Mouse (Mus musculus) liver, adult 2 months (tissue): ENCODE data around the gene Herpud2. TPM values are rescaled to one million over a fixed set of nuclear protein-coding genes. Genes with fewer than 3 reads are reported as not detected.

Source experiments
- DNase-seq: peaks from one replicate; pipeline ENCODE4 v3.0.0-alpha.2; 2011; ENCODE audit warnings: low read depth, low spot score; ENCODE audit errors: extremely low read depth
- H3K27ac ChIP-seq: fragments of 200-500 bp; replicated peaks from 2 replicates; pipeline ENCODE4 v1.5.1; 2012; ENCODE audit warnings: low read depth, mild to moderate bottlenecking, control low read depth, inconsistent platforms, low read length; ENCODE audit not compliant: insufficient read depth
- H3K27me3 ChIP-seq: fragments of 200-500 bp; 2 replicates; pipeline ENCODE4 v1.6.1; 2012; ENCODE audit warnings: mild to moderate bottlenecking, moderate library complexity, low read length, inconsistent platforms; ENCODE audit not compliant: control insufficient read depth, insufficient read depth
- H3K36me3 ChIP-seq: fragments of 200-500 bp; 2 replicates; pipeline ENCODE4 v1.6.1; 2012; ENCODE audit warnings: low read length, inconsistent platforms; ENCODE audit not compliant: control insufficient read depth, insufficient read depth
- H3K4me1 ChIP-seq: fragments of 200-500 bp; 2 replicates; pipeline ENCODE4 v1.6.1; 2011; ENCODE audit warnings: low read length; ENCODE audit not compliant: control insufficient read depth, insufficient read depth
- H3K4me3 ChIP-seq: fragments of 200-500 bp; 2 replicates; pipeline ENCODE4 v1.5.1; 2011; ENCODE audit warnings: low read depth, mild to moderate bottlenecking, control low read depth, low read length, moderate library complexity; ENCODE audit not compliant: insufficient read depth
- H3K79me2 ChIP-seq: fragments of 200-500 bp; 2 replicates; pipeline ENCODE4 v1.6.1; 2012; ENCODE audit warnings: inconsistent platforms, mild to moderate bottlenecking, low read length, moderate library complexity; ENCODE audit not compliant: control insufficient read depth, insufficient read depth
- H3K9ac ChIP-seq: fragments of 200-500 bp; 2 replicates; pipeline ENCODE4 v1.6.1; 2012; ENCODE audit warnings: low read depth, mild to moderate bottlenecking, control low read depth, inconsistent platforms, low read length
- CTCF ChIP-seq: fragments of 200-500 bp; IDR thresholded peaks from 2 replicates; pipeline ENCODE4 v1.5.1; 2011; ENCODE audit warnings: low read depth, low read length, control low read depth
- POLR2A ChIP-seq: fragments of 200-500 bp; IDR thresholded peaks from 2 replicates; pipeline ENCODE4 v1.6.1; 2011; ENCODE audit warnings: low read length, control low read depth; ENCODE audit not compliant: insufficient read depth; ENCODE audit errors: extremely low read depth
- WGBS: fragments of 180-500 bp; shearing (Covaris S2); methylation state at CpG from one replicate; pipeline ENCODE4 v1.1.7; 2018; 5-methylcytosine and 5-hydroxymethylcytosine counted together
- polyA plus RNA-seq: library from polyadenylated mRNA; depleted of rRNA; stranded (reverse); fragments of >200 nt; gene quantifications from 2 replicates; pipeline ENCODE4 v1.2.3, GENCODE M21; 2012
- total RNA-seq: library from RNA; depleted of rRNA; stranded (reverse); fragments of >200 nt; gene quantifications from 2 replicates; pipeline ENCODE4 v1.2.3, GENCODE M21; 2014

Herpud2 gene
- total and polyA plus RNA-seq, 2 experiments: 11.5 to 17.6 TPM

DNA sequence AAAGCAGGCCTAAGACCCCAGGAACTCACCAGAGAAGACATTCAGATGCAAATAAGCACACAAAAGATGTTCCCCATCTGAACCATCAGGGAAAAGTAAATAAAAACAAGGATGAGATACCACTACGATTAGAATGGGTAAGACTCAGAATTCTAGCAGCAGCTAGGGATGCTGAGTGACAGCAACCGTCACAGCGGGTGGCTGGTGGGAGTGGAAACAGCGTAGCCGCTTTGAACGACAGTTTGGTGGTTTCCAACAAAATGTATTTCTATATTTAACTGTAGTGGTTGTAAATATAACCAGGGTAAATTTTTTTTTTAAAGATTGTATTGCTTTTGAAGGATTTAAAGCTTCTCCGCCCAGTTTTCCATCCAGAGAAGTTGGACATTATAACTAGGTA lies 34.2 kb upstream of the Herpud2 start:
- WGBS: 82% methylated on average over 7 of the region's 7 CpGs
- no peak for TF ChIP-seq POLR2A
- no peak for TF ChIP-seq CTCF
- no peak for DNase-seq

GRCm38 (mm10) chr9:25184606-25185005 lies 33.0 kb upstream of the Herpud2 start:
- TF ChIP-seq CTCF (no peak), POLR2A (no peak)

More for the DNA sequence above, 34.2 kb upstream of the Herpud2 start:
- Histone ChIP-seq H3K27ac (no peak overlapping the region), H3K9ac (no peak overlapping the region), H3K79me2 (no peaks in the 10 kb centered on the region), H3K4me3 (no peak overlapping the region), H3K4me1 (no peaks in the 10 kb centered on the region), H3K27me3 (no peaks in the 10 kb centered on the region), H3K36me3 (no peaks in the 10 kb centered on the region)

GRCm38 (mm10) chr9:25178066-25178465 lies 26.4 kb upstream of the Herpud2 start:
- no peak overlapping the region for H3K4me3 ChIP-seq
- no peak overlapping the region for H3K9ac ChIP-seq
- TF ChIP-seq POLR2A: no peak
- no peak for TF ChIP-seq CTCF
- WGBS: 89% methylated on average over 3 of the region's 3 CpGs
- peaks cover 4% of the 10 kb centered on the region for H3K4me1 ChIP-seq
- H3K36me3 ChIP-seq: no peaks in the 10 kb centered on the region; the same call in 1 of the 2 replicates
- no peaks in the 10 kb centered on the region for H3K27me3 ChIP-seq
- DNase-seq: no peak
- no peak overlapping the region for H3K27ac ChIP-seq
- no peaks in the 10 kb centered on the region for H3K79me2 ChIP-seq

More at GRCm38 (mm10) chr9:25184606-25185005, 33.0 kb upstream of the Herpud2 start:
- Histone ChIP-seq H3K4me1 (no peaks in the 10 kb centered on the region), H3K27me3 (no peaks in the 10 kb centered on the region), H3K79me2 (no peaks in the 10 kb centered on the region), H3K27ac (no peak overlapping the region), H3K36me3 (no peaks in the 10 kb centered on the region; the same call in 1 of the 2 replicates), H3K9ac (no peak overlapping the region), H3K4me3 (no peak overlapping the region)
- DNase-seq: no peak
- WGBS: 96% methylated on average over 2 of the region's 2 CpGs

- no peaks in the 10 kb centered on the region; the same call in 1 of the 2 replicates for H3K36me3 ChIP-seq
- H3K4me3 ChIP-seq: no peak overlapping the region
- DNase-seq: no peak
- no peaks in the 10 kb centered on the region for H3K27me3 ChIP-seq
- WGBS: 87% methylated on average over 5 of the region's 5 CpGs
- H3K27ac ChIP-seq: no peak overlapping the region
- TF ChIP-seq CTCF (no peak), POLR2A (no peak)
- no peak overlapping the region for H3K9ac ChIP-seq
- peaks cover 6% of the 10 kb centered on the region for H3K4me1 ChIP-seq
- H3K79me2 ChIP-seq: no peaks in the 10 kb centered on the region
Observed at GRCm38 (mm10) chr9:25177201-25177600, 25.6 kb upstream of the Herpud2 start.

- no peak overlapping the region for H3K9ac ChIP-seq
- WGBS: 74% methylated on average over 1 of the region's 1 CpGs
- H3K4me1 ChIP-seq: peaks cover 6% of the 10 kb centered on the region
- H3K79me2 ChIP-seq: no peaks in the 10 kb centered on the region
- TF ChIP-seq CTCF (no peak), POLR2A (no peak)
- H3K27me3 ChIP-seq: no peaks in the 10 kb centered on the region
- H3K27ac ChIP-seq: no peak overlapping the region
- H3K4me3 ChIP-seq: no peak overlapping the region
- DNase-seq: no peak
- no peaks in the 10 kb centered on the region; the same call in 1 of the 2 replicates for H3K36me3 ChIP-seq
Observed at GRCm38 (mm10) chr9:25176562-25176961, 24.9 kb upstream of the Herpud2 start.

GRCm38 (mm10) chr9:25175978-25176377 lies 24.4 kb upstream of the Herpud2 start:
- DNase-seq: peak; percentile 27
- Histone ChIP-seq H3K9ac (no peak overlapping the region), H3K27ac (no peak overlapping the region), H3K4me3 (no peak overlapping the region), H3K79me2 (no peaks in the 10 kb centered on the region), H3K27me3 (no peaks in the 10 kb centered on the region), H3K36me3 (no peaks in the 10 kb centered on the region; the same call in 1 of the 2 replicates), H3K4me1 (peaks cover 6% of the 10 kb centered on the region)
- TF ChIP-seq POLR2A (no peak), CTCF (no peak)
- 40% methylated on average over 6 of the region's 6 CpGs for WGBS
